Mouse (Mus musculus): ENCODE measurements around the gene Chga. TPM values are rescaled to one million over a fixed set of nuclear protein-coding genes. Genes with fewer than 3 reads are reported as not detected.

Gene Chga
- polyA plus RNA-seq, 2 experiments: 0.44 to 0.45 TPM

DNA sequence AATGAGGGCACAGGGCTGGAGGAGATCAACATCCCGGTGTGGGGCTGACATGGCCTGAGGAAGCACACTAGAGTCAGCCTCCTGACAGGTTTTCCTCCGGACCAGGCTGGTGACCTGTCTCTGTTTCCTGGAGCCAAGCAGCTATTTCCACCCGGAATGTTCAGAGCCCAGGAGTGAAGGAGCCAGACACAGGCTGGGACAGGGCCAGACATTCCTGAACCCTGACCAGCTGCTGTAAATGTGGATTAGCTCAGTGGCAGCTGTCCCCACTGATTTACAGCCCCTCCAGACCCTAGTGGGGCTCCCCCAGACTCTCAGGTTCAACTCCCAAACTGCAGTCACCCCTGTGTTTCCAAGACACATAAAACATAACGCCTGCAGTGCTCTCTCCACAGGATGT is 42.7 kb downstream of the Chga start:
- 19% methylated on average over 4 of the region's 4 CpGs for WGBS
- no peak overlapping the region for H3K4me2 ChIP-seq (replicated peaks; ENCODE audit: low read depth, low read length, severe bottlenecking)
- no peak for TF ChIP-seq POLR2A (IDR thresholded peaks at IDR 0.05; ENCODE audit: borderline replicate concordance, extremely low read depth, insufficient read depth, insufficient read length)
- no peak overlapping the region for H3K9ac ChIP-seq (ENCODE audit: low read depth, low read length, severe bottlenecking)
- H3K4me3 ChIP-seq (replicated peaks; ENCODE audit: low read length): no peak overlapping the region
- no peaks in the 10 kb centered on the region for H3K9me3 ChIP-seq (ENCODE audit: control insufficient read depth, low read length)
- H3K36me3 ChIP-seq (ENCODE audit: control insufficient read depth, insufficient read depth, low read length): no peaks in the 10 kb centered on the region
- ATAC-seq (ENCODE audit: low FRiP score, low read depth) (peak; percentile 85), DNase-seq (ENCODE audit: low spot score) (peak; percentile 67)
- peak overlapping the region; percentile 56; the same call in 1 of the 2 replicates for H3K27ac ChIP-seq (replicated peaks; ENCODE audit: low read depth, low read length)
- H3K4me1 ChIP-seq (ENCODE audit: control insufficient read depth, insufficient read depth, low read length): peaks cover 35% of the 10 kb centered on the region
- no peaks in the 10 kb centered on the region for H3K27me3 ChIP-seq (ENCODE audit: control insufficient read depth, insufficient read depth, low read length)

DNA sequence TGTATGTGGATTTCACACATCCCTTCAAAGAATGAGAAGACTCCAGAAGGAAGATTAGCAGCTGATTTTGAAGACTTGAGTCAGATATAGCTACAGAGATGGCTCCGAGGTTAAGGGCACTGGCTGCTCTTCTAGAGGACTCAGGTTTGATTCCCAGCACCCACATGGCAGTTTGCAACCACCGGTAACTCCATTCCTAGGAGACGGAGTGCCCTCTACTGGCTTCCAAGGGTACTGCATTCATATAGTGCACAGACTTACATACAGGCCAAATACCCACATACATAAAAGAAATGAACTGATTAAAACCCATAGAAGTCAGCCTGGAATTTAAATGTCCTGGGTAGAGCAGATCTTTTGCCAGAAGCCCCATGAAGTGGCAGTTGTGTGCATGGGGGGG is 43.8 kb downstream of the Chga start:
- H3K27me3 ChIP-seq (ENCODE audit: control insufficient read depth, insufficient read depth, low read length): no peaks in the 10 kb centered on the region
- DNase-seq (ENCODE audit: low spot score): no peak
- no peak overlapping the region for H3K9ac ChIP-seq (ENCODE audit: low read depth, low read length, severe bottlenecking)
- no peak overlapping the region for H3K27ac ChIP-seq (replicated peaks; ENCODE audit: low read depth, low read length)
- no peak for ATAC-seq (ENCODE audit: low FRiP score, low read depth)
- H3K36me3 ChIP-seq (ENCODE audit: control insufficient read depth, insufficient read depth, low read length): no peaks in the 10 kb centered on the region
- no peak overlapping the region for H3K4me3 ChIP-seq (replicated peaks; ENCODE audit: low read length)
- no peaks in the 10 kb centered on the region for H3K9me3 ChIP-seq (ENCODE audit: control insufficient read depth, low read length)
- TF ChIP-seq POLR2A (IDR thresholded peaks at IDR 0.05; ENCODE audit: borderline replicate concordance, extremely low read depth, insufficient read depth, insufficient read length): no peak
- 97% methylated on average over 3 of the region's 3 CpGs for WGBS
- H3K4me1 ChIP-seq (ENCODE audit: control insufficient read depth, insufficient read depth, low read length): peaks cover 40% of the 10 kb centered on the region
- H3K4me2 ChIP-seq (replicated peaks; ENCODE audit: low read depth, low read length, severe bottlenecking): no peak overlapping the region

DNA sequence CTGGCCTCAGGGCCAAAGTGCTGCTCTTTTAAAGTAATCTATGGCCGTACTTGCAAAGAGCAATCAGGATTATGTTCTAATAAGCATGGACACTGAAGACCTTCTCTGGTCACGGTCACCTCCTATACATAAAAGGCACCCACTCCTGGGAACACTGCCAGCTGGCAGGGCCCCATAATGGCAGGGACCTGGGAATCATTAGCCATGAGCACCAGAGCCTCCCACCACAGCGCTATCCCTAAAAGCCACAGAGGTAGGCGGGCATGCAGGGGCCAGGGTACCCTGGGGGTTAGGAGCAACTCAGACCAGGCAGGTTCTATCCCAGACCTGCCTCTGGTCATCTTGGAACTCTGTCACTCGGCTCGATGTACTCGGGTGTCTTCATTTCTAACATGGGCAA is 45.0 kb downstream of the Chga start:
- no peak for DNase-seq (ENCODE audit: low spot score)
- no peak overlapping the region for H3K27ac ChIP-seq (replicated peaks; ENCODE audit: low read depth, low read length)
- peaks cover 40% of the 10 kb centered on the region for H3K4me1 ChIP-seq (ENCODE audit: control insufficient read depth, insufficient read depth, low read length)

DNA sequence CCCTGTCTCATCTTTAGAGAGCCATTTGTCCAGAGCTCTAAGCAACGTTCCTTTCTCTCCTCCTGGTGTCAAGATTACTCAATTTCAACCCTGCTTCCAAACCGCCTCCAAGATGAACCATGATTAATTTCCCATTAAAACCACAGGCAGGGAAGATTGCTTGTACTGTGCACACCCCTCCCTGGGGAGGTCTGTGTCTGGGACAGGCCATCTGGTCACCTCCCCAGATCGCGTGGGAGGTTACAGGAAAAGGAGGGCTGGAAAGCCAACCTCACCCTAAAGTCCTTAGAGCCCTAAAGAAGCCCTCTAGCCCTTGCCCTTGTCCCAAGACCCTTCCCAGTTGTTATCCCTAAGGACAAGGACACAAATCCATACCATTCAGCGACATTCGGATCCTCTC is 45.6 kb downstream of the Chga start:
- ATAC-seq (ENCODE audit: low FRiP score, low read depth): no peak
- H3K36me3 ChIP-seq (ENCODE audit: control insufficient read depth, insufficient read depth, low read length): no peaks in the 10 kb centered on the region
- no peak for TF ChIP-seq POLR2A (IDR thresholded peaks at IDR 0.05; ENCODE audit: borderline replicate concordance, extremely low read depth, insufficient read depth, insufficient read length)
- 53% methylated on average over 6 of the region's 6 CpGs for WGBS
- H3K27ac ChIP-seq (replicated peaks; ENCODE audit: low read depth, low read length): no peak overlapping the region
- H3K4me2 ChIP-seq (replicated peaks; ENCODE audit: low read depth, low read length, severe bottlenecking): no peak overlapping the region
- H3K27me3 ChIP-seq (ENCODE audit: control insufficient read depth, insufficient read depth, low read length): no peaks in the 10 kb centered on the region
- no peak overlapping the region for H3K4me3 ChIP-seq (replicated peaks; ENCODE audit: low read length)
- H3K4me1 ChIP-seq (ENCODE audit: control insufficient read depth, insufficient read depth, low read length): peaks cover 40% of the 10 kb centered on the region
- no peak for DNase-seq (ENCODE audit: low spot score)
- no peak overlapping the region for H3K9ac ChIP-seq (ENCODE audit: low read depth, low read length, severe bottlenecking)
- no peaks in the 10 kb centered on the region for H3K9me3 ChIP-seq (ENCODE audit: control insufficient read depth, low read length)

More for the DNA sequence above, 45.0 kb downstream of the Chga start:
- Histone ChIP-seq H3K9ac (ENCODE audit: low read depth, low read length, severe bottlenecking) (no peak overlapping the region), H3K4me2 (replicated peaks; ENCODE audit: low read depth, low read length, severe bottlenecking) (no peak overlapping the region), H3K4me3 (replicated peaks; ENCODE audit: low read length) (no peak overlapping the region), H3K27me3 (ENCODE audit: control insufficient read depth, insufficient read depth, low read length) (no peaks in the 10 kb centered on the region), H3K36me3 (ENCODE audit: control insufficient read depth, insufficient read depth, low read length) (no peaks in the 10 kb centered on the region), H3K9me3 (ENCODE audit: control insufficient read depth, low read length) (no peaks in the 10 kb centered on the region)
- no peak for ATAC-seq (ENCODE audit: low FRiP score, low read depth)
- no peak for TF ChIP-seq POLR2A (IDR thresholded peaks at IDR 0.05; ENCODE audit: borderline replicate concordance, extremely low read depth, insufficient read depth, insufficient read length)
- 63% methylated on average over 7 of the region's 7 CpGs for WGBS

DNA sequence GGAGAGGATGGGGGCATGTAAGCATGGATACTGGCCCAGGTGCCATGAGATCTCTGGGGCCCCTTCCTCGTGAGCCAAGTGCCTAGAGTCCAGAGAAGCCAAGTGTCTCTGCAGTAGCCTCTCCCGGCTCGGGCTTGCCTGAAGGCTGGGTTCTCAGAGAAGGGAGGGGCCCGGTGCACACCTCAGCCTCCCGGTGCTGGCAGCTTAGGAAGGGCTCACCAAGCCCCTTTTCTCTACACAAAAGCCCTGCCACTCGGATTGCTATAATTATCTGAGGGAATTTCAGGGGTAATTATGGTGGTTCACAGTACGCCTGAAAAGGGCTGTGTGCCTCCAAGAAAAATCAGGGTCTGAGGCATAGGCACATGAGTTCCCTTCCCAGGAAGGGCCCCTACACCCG is 47.1 kb downstream of the Chga start:
- DNase-seq (ENCODE audit: low spot score) (no peak), ATAC-seq (ENCODE audit: low FRiP score, low read depth) (no peak)
- Histone ChIP-seq H3K9ac (ENCODE audit: low read depth, low read length, severe bottlenecking) (no peak overlapping the region), H3K27ac (replicated peaks; ENCODE audit: low read depth, low read length) (peak overlapping the region; percentile 35; the same call in 1 of the 2 replicates), H3K36me3 (ENCODE audit: control insufficient read depth, insufficient read depth, low read length) (no peaks in the 10 kb centered on the region), H3K4me1 (ENCODE audit: control insufficient read depth, insufficient read depth, low read length) (peaks cover 36% of the 10 kb centered on the region), H3K4me3 (replicated peaks; ENCODE audit: low read length) (no peak overlapping the region), H3K9me3 (ENCODE audit: control insufficient read depth, low read length) (no peaks in the 10 kb centered on the region), H3K27me3 (ENCODE audit: control insufficient read depth, insufficient read depth, low read length) (no peaks in the 10 kb centered on the region), H3K4me2 (replicated peaks; ENCODE audit: low read depth, low read length, severe bottlenecking) (no peak overlapping the region)
- TF ChIP-seq POLR2A (IDR thresholded peaks at IDR 0.05; ENCODE audit: borderline replicate concordance, extremely low read depth, insufficient read depth, insufficient read length): no peak
- 24% methylated on average over 8 of the region's 8 CpGs for WGBS
